Mouse (Mus musculus) lung, postnatal 0 days (tissue): ENCODE measurements around the gene Utp14a. TPM values are rescaled to one million over a fixed set of nuclear protein-coding genes. Genes with fewer than 3 reads are reported as not detected.
A peak's percentile ranks its signal among the peaks of the same experiment; 100 is the strongest.

Experiments
- ATAC-seq: fragments of 200-750 bp; cut with Nextera tagmentation; 2 replicates; pipeline ENCODE4 v1.8.0; 2017; ENCODE audit warnings: moderate library complexity
- DNase-seq: peaks from one replicate; pipeline ENCODE4 v3.0.0-alpha.2; 2016; ENCODE audit warnings: low spot score
- H3K27ac ChIP-seq: fragments of 300-500 bp; sonication (generic); 2 replicates; pipeline ENCODE4 v1.5.1; 2014; ENCODE audit warnings: antibody characterized with exemption, mild to moderate bottlenecking, low read length, mixed read lengths
- H3K27me3 ChIP-seq: fragments of 300-500 bp; sonication (generic); replicated peaks from 2 replicates; pipeline ENCODE4 v1.6.1; 2014; ENCODE audit warnings: low read length, mixed read lengths; ENCODE audit not compliant: insufficient read depth
- H3K36me3 ChIP-seq: fragments of 300-500 bp; sonication (generic); 2 replicates; pipeline ENCODE4 v1.6.1; 2014; ENCODE audit warnings: low read length, mixed read lengths; ENCODE audit not compliant: insufficient read depth
- H3K4me1 ChIP-seq: fragments of 300-500 bp; sonication (generic); 2 replicates; pipeline ENCODE4 v1.6.1; 2014; ENCODE audit warnings: antibody characterized with exemption, low read depth, low read length, mixed read lengths; ENCODE audit not compliant: insufficient read depth
- H3K4me2 ChIP-seq: fragments of 300-500 bp; sonication (generic); replicated peaks from 2 replicates; pipeline ENCODE4 v1.6.1; 2014; ENCODE audit warnings: low read depth, mild to moderate bottlenecking, low read length, moderate library complexity, mixed read lengths
- H3K4me3 ChIP-seq: fragments of 300-500 bp; sonication (generic); 2 replicates; pipeline ENCODE4 v1.5.1; 2014; ENCODE audit warnings: low read depth, low read length
- H3K9ac ChIP-seq: fragments of 300-500 bp; sonication (generic); replicated peaks from 2 replicates; pipeline ENCODE4 v1.6.1; 2014; ENCODE audit warnings: low read depth, mild to moderate bottlenecking
- H3K9me3 ChIP-seq: fragments of 300-500 bp; sonication (generic); 2 replicates; pipeline ENCODE4 v1.6.1; 2016; ENCODE audit warnings: low read length, mixed read lengths
- CTCF ChIP-seq: IDR thresholded peaks from 2 replicates; pipeline ENCODE4 v1.5.1; 2016; ENCODE audit warnings: antibody characterized with exemption, mild to moderate bottlenecking
- EP300 ChIP-seq: IDR thresholded peaks from 2 replicates; pipeline ENCODE4 v1.6.1; 2016; ENCODE audit warnings: antibody characterized with exemption, mild to moderate bottlenecking, control low read depth
- WGBS: fragments of 180-500 bp; shearing (Covaris S2); extraction: QIAGEN DNeasy Blood & Tissue Kit; methylation state at CpG from one replicate; pipeline ENCODE4 v1.1.7; 2014; 5-methylcytosine and 5-hydroxymethylcytosine counted together
- polyA plus RNA-seq: library from polyadenylated mRNA; unstranded; fragments of >200 nt; fragmentation: Nextera tagmentation; extraction: Ambion mirVana; gene quantifications from 2 replicates; pipeline ENCODE4 v1.2.1, GENCODE M21; 2015

The Utp14a gene
- polyA plus RNA-seq, 1 experiment from 2014 or later, result 11.0 TPM

- Histone ChIP-seq H3K4me3 (no peak overlapping the region), H3K36me3 (no peaks in the 10 kb centered on the region), H3K4me2 (no peak overlapping the region), H3K27me3 (no peaks in the 10 kb centered on the region), H3K4me1 (no peaks in the 10 kb centered on the region), H3K9ac (no peak overlapping the region), H3K9me3 (no peaks in the 10 kb centered on the region), H3K27ac (no peak overlapping the region)
- TF ChIP-seq EP300 (no peak), CTCF (no peak)
- no peak for ATAC-seq
- 36% methylated on average over 3 of the region's 3 CpGs for WGBS
- DNase-seq, result no peak
These were observed 34.8 kb downstream of the Utp14a start for GRCm38 (mm10) chrX:48291413-48291812.

GRCm38 (mm10) chrX:48305356-48305755, 48.7 kb downstream of the Utp14a start:
- Histone ChIP-seq H3K4me2 (no peak overlapping the region), H3K4me3 (no peak overlapping the region), H3K4me1 (no peaks in the 10 kb centered on the region), H3K9ac (no peak overlapping the region), H3K36me3 (no peaks in the 10 kb centered on the region), H3K27me3 (no peaks in the 10 kb centered on the region), H3K27ac (no peak overlapping the region), H3K9me3 (no peaks in the 10 kb centered on the region)
- ATAC-seq (no peak), DNase-seq (no peak)
- WGBS, result 72% methylated on average over 4 of the region's 4 CpGs
- TF ChIP-seq EP300 (no peak), CTCF (no peak)

GRCm38 (mm10) chrX:48310706-48311517, 54.2 kb downstream of the Utp14a start:
- no peaks in the 10 kb centered on the region for H3K9me3 ChIP-seq
- no peaks in the 10 kb centered on the region for H3K36me3 ChIP-seq
- no peak for TF ChIP-seq CTCF
- TF ChIP-seq EP300, result no peak
- DNase-seq, result no peak
- no peak overlapping the region for H3K27ac ChIP-seq
- no peaks in the 10 kb centered on the region for H3K4me1 ChIP-seq
- no peak overlapping the region for H3K9ac ChIP-seq
- peak overlapping the region; percentile 31 for H3K4me2 ChIP-seq
- H3K4me3 ChIP-seq, result no peak overlapping the region
- WGBS, result 22% methylated on average over 23 of the region's 26 CpGs
- no peaks in the 10 kb centered on the region for H3K27me3 ChIP-seq
- ATAC-seq, result no peak

DNA sequence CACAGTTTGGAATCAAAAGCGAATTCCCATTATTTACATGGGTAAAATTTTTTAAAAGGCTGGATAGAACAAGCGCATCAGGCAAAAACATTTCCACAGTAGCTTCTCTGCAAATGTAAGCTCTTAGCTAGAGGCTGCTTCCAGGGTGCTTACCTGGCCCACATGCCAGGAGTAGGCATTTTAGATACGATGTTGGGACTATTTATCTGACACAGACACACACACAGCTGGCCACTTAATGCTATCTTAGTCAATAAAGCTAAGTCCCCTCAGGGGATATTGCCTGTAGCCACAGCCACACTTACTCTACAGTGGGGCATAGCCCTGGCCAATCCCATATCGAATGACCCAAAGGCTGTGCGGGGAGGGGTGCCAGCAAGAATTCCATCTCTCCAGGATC, 55.1 kb downstream of the Utp14a start:
- no peak overlapping the region for H3K4me2 ChIP-seq
- H3K36me3 ChIP-seq, result no peaks in the 10 kb centered on the region
- no peaks in the 10 kb centered on the region for H3K9me3 ChIP-seq
- ATAC-seq (no peak), DNase-seq (no peak)
- no peak overlapping the region for H3K4me3 ChIP-seq
- no peak overlapping the region for H3K9ac ChIP-seq
- TF ChIP-seq CTCF (no peak), EP300 (no peak)
- H3K27ac ChIP-seq, result no peak overlapping the region
- no peaks in the 10 kb centered on the region for H3K4me1 ChIP-seq
- 86% methylated on average over 5 of the region's 5 CpGs for WGBS
- no peaks in the 10 kb centered on the region for H3K27me3 ChIP-seq

DNA sequence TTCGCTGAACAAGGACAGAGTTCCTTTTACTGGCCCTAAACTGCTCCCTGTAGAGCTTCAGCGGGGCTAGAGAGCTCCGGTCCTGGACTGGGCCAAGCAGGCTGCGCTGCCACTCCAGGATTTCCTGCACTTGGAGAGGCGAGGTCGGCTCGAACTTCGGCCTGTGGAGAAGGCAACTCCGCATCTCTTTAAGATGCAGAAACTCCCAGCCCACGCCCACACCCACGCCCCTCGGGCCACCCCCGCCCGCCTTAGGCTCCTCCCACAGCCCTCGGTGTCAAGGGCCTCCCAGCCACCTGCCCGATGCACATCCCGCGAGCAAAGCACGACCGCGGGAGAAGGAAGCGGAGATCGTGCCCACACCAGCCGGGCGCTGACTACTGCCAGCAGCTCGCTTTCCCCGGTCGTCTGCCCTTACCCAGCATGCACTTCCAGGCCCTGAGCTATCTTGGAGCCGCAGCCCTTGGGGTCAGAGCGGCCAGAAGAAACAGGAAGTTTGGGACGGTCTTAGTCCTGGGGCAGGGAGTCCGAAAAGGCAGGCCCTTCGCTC, 57.9 kb downstream of the Utp14a start:
- H3K4me2 ChIP-seq, result peak overlapping the region; percentile 55
- H3K4me3 ChIP-seq, result peak overlapping the region; percentile 31
- H3K36me3 ChIP-seq, result no peaks in the 10 kb centered on the region
- 10% methylated on average over 24 of the region's 33 CpGs for WGBS
- H3K27ac ChIP-seq, result 0 out of 2 replicates have a peak overlapping the region, but pooled peaks have one; percentile 9
- no peaks in the 10 kb centered on the region for H3K9me3 ChIP-seq
- no peaks in the 10 kb centered on the region for H3K27me3 ChIP-seq
- DNase-seq (peak; percentile 80), ATAC-seq (peak; percentile 96)
- TF ChIP-seq EP300 (no peak), CTCF (no peak)
- H3K4me1 ChIP-seq, result no peaks in the 10 kb centered on the region
- 0 out of 2 replicates have a peak overlapping the region, but pooled peaks have one; percentile 26 for H3K9ac ChIP-seq

DNA sequence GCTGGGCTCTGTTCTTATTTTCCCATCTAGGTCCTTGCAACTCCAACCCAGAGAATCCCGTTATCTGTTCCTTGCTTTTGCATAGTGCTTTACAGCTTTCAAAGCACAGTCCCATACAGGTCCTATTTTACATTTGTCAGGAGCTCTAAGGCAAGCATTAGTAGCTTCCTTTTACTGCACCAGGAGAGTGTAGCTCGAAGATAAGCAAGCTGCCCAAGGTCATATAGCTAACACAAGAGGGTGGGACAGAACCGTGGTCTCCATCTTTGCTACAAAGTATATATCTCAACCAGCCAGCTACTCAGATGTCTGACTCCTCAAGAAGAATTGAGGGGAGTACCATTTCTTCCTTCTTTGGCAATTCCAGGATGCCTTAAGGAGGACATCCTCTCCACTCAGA, 60.8 kb downstream of the Utp14a start:
- 57% methylated on average over 3 of the region's 3 CpGs for WGBS

More for the DNA sequence above, 60.8 kb downstream of the Utp14a start:
- no peaks in the 10 kb centered on the region for H3K27me3 ChIP-seq
- ATAC-seq (no peak), DNase-seq (no peak)
- no peak for TF ChIP-seq EP300
- TF ChIP-seq CTCF, result no peak
- no peak overlapping the region for H3K9ac ChIP-seq
- no peak overlapping the region for H3K4me3 ChIP-seq
- H3K4me1 ChIP-seq, result no peaks in the 10 kb centered on the region
- no peak overlapping the region for H3K27ac ChIP-seq
- no peaks in the 10 kb centered on the region for H3K36me3 ChIP-seq
- H3K4me2 ChIP-seq, result no peak overlapping the region
- H3K9me3 ChIP-seq, result no peaks in the 10 kb centered on the region
